Mouse (Mus musculus) spleen, adult 2 months (tissue): ENCODE measurements around the gene H2-M5. TPM values are rescaled to one million over a fixed set of nuclear protein-coding genes. Genes with fewer than 3 reads are reported as not detected.
"Not testable (repeated sequence)": the region's sequence is repeated elsewhere in the genome, so short reads cannot be mapped to it uniquely, and the experiment has no call there.

ENCODE experiments used
- DNase-seq, 2 experiments: peaks; one replicate each; pipeline versions ENCODE4 v3.0.0 to v3.0.0-alpha.2; 2012 to 2021; ENCODE audit warnings: low spot score in 2 of 2, low read depth in 1 of 2
- H3K27ac ChIP-seq: fragments of 200-500 bp; 2 replicates; pipeline ENCODE4 v1.5.1; 2012; ENCODE audit warnings: low read length, inconsistent platforms; ENCODE audit not compliant: insufficient read depth
- H3K27me3 ChIP-seq: fragments of 200-500 bp; 2 replicates; pipeline ENCODE4 v1.6.1; 2012; ENCODE audit warnings: mild to moderate bottlenecking, moderate library complexity, low read length, inconsistent platforms; ENCODE audit not compliant: control insufficient read depth, insufficient read depth
- H3K36me3 ChIP-seq: fragments of 200-500 bp; 2 replicates; pipeline ENCODE4 v1.6.1; 2012; ENCODE audit warnings: mild to moderate bottlenecking, low read length, inconsistent platforms; ENCODE audit not compliant: control insufficient read depth, insufficient read depth
- H3K4me1 ChIP-seq: fragments of 200-500 bp; 2 replicates; pipeline ENCODE4 v1.6.1; 2011; ENCODE audit warnings: inconsistent platforms; ENCODE audit not compliant: control insufficient read depth, insufficient read depth, insufficient read length
- H3K4me3 ChIP-seq: fragments of 200-500 bp; 2 replicates; pipeline ENCODE4 v1.5.1; 2011; ENCODE audit warnings: mild to moderate bottlenecking, inconsistent platforms; ENCODE audit not compliant: insufficient read depth, insufficient read length; ENCODE audit errors: extremely low read depth
- CTCF ChIP-seq: fragments of 200-500 bp; IDR thresholded peaks from 2 replicates; pipeline ENCODE4 v1.5.1; 2011; ENCODE audit warnings: mild to moderate bottlenecking, inconsistent platforms; ENCODE audit not compliant: insufficient read depth, insufficient read length, insufficient replicate concordance; ENCODE audit errors: extremely low read depth
- POLR2A ChIP-seq: fragments of 200-500 bp; IDR thresholded peaks from 2 replicates; pipeline ENCODE4 v1.6.1; 2011; ENCODE audit warnings: low read depth, low read length, inconsistent platforms
- WGBS: fragments of 180-500 bp; shearing (Covaris S2); methylation state at CpG from one replicate; pipeline ENCODE4 v1.1.7; 2018; 5-methylcytosine and 5-hydroxymethylcytosine counted together
- polyA plus RNA-seq: library from polyadenylated mRNA; depleted of rRNA; stranded (reverse); fragments of >200 nt; gene quantifications from 2 replicates; pipeline ENCODE4 v1.2.3, GENCODE M21; 2012

H2-M5 gene
- polyA plus RNA-seq, 1 experiment = 0.48 TPM

- no peaks in the 10 kb centered on the region for H3K27me3 ChIP-seq
- H3K27ac ChIP-seq = no peak overlapping the region
- H3K36me3 ChIP-seq = no peaks in the 10 kb centered on the region
- H3K4me1 ChIP-seq = peaks cover 2% of the 10 kb centered on the region; the same call in 1 of the 2 replicates
- 78% methylated on average over 4 of the region's 4 CpGs for WGBS
- TF ChIP-seq CTCF (no peak), POLR2A (no peak)
- no peak overlapping the region for H3K4me3 ChIP-seq
- no peak for DNase-seq
Observed at GRCm38 (mm10) chr17:36993770-36994325, 4.5 kb upstream of the H2-M5 start.

- H3K27ac ChIP-seq = no peak overlapping the region
- H3K27me3 ChIP-seq = 0 out of 2 replicates have a peak, but pooled peaks cover 1% of the 10 kb centered on the region
- 9% methylated on average over 3 of the region's 3 CpGs for WGBS
- no peak for DNase-seq
- no peak for TF ChIP-seq CTCF
- TF ChIP-seq POLR2A = no peak
- no peak overlapping the region for H3K4me3 ChIP-seq
- no peaks in the 10 kb centered on the region for H3K36me3 ChIP-seq
- peaks cover 2% of the 10 kb centered on the region; the same call in 1 of the 2 replicates for H3K4me1 ChIP-seq
Observed at GRCm38 (mm10) chr17:36992336-36993104, 3.2 kb upstream of the H2-M5 start.

- WGBS = 96% methylated on average over 6 of the region's 6 CpGs
Observed at GRCm38 (mm10) chr17:36990630-36991029, 1.3 kb upstream of the H2-M5 start.

GRCm38 (mm10) chr17:36988475-36988874 lies 862 bp downstream of the H2-M5 start:
- Histone ChIP-seq H3K27ac (no peak overlapping the region), H3K4me1 (peaks cover 2% of the 10 kb centered on the region; the same call in 1 of the 2 replicates), H3K27me3 (0 out of 2 replicates have a peak, but pooled peaks cover 1% of the 10 kb centered on the region), H3K4me3 (no peak overlapping the region), H3K36me3 (no peaks in the 10 kb centered on the region)
- TF ChIP-seq POLR2A (no peak), CTCF (no peak)
- no peak for DNase-seq
- WGBS = 21% methylated on average over 24 of the region's 24 CpGs

More at GRCm38 (mm10) chr17:36990630-36991029, 1.3 kb upstream of the H2-M5 start:
- not testable (repeated sequence) for H3K4me1 ChIP-seq, H3K27me3 ChIP-seq, DNase-seq, H3K4me3 ChIP-seq, H3K36me3 ChIP-seq, H3K27ac ChIP-seq

- no peak for DNase-seq
- no peaks in the 10 kb centered on the region for H3K27me3 ChIP-seq
- TF ChIP-seq CTCF = no peak
- TF ChIP-seq POLR2A = no peak
- 60% methylated on average over 5 of the region's 5 CpGs for WGBS
- no peak overlapping the region for H3K27ac ChIP-seq
- no peaks in the 10 kb centered on the region for H3K36me3 ChIP-seq
- no peak overlapping the region for H3K4me3 ChIP-seq
- no peaks in the 10 kb centered on the region for H3K4me1 ChIP-seq
Observed at GRCm38 (mm10) chr17:36982253-36983155, 6.8 kb downstream of the H2-M5 start.

GRCm38 (mm10) chr17:36981845-36982244 lies 7.5 kb downstream of the H2-M5 start:
- WGBS = 60% methylated on average over 4 of the region's 4 CpGs
- H3K4me1 ChIP-seq = no peaks in the 10 kb centered on the region
- H3K4me3 ChIP-seq = no peak overlapping the region
- DNase-seq = no peak
- no peak overlapping the region for H3K27ac ChIP-seq
- no peaks in the 10 kb centered on the region for H3K36me3 ChIP-seq
- H3K27me3 ChIP-seq = no peaks in the 10 kb centered on the region
- TF ChIP-seq CTCF (no peak), POLR2A (no peak)
